Mouse (Mus musculus) forebrain, embryonic 14.5 days (tissue): Measurements from ENCODE around the gene Mgat1. TPM values are rescaled to one million over a fixed set of nuclear protein-coding genes. Genes with fewer than 3 reads are reported as not detected.
"Not testable (repeated sequence)": the region's sequence is repeated elsewhere in the genome, so short reads cannot be mapped to it uniquely, and the experiment has no call there.

Experiments used
- ATAC-seq: fragments of 200-750 bp; cut with Nextera tagmentation; 2 replicates; pipeline ENCODE4 v1.8.0; 2017; ENCODE audit warnings: mild to moderate bottlenecking, moderate library complexity
- DNase-seq: peaks from one replicate; pipeline ENCODE4 v3.0.0-alpha.2; 2015; ENCODE audit warnings: low spot score
- H3K27ac ChIP-seq: fragments of 300-500 bp; sonication (generic); 2 replicates; pipeline ENCODE4 v1.5.1; 2014; ENCODE audit warnings: low read depth, mild to moderate bottlenecking, control low read depth, low read length, moderate library complexity
- H3K27me3 ChIP-seq: fragments of 300-500 bp; sonication (generic); replicated peaks from 2 replicates; pipeline ENCODE4 v1.6.1; 2014; ENCODE audit warnings: low read length, control low read depth, mixed read lengths; ENCODE audit not compliant: control insufficient read depth, insufficient read depth
- H3K36me3 ChIP-seq: fragments of 300-500 bp; sonication (generic); 2 replicates; pipeline ENCODE4 v1.6.1; 2014; ENCODE audit warnings: low read length, control low read depth; ENCODE audit not compliant: control insufficient read depth, insufficient read depth
- H3K4me1 ChIP-seq: fragments of 300-500 bp; sonication (generic); 2 replicates; pipeline ENCODE4 v1.6.1; 2014; ENCODE audit warnings: antibody characterized with exemption, low read length, control low read depth; ENCODE audit not compliant: control insufficient read depth, insufficient read depth
- H3K4me2 ChIP-seq: fragments of 300-500 bp; sonication (generic); 2 replicates; pipeline ENCODE4 v1.6.1; 2014; ENCODE audit warnings: mild to moderate bottlenecking, control low read depth, low read length
- H3K4me3 ChIP-seq: fragments of 300-500 bp; sonication (generic); 2 replicates; pipeline ENCODE4 v1.5.1; 2014; ENCODE audit warnings: low read depth, low read length, control low read depth
- H3K9ac ChIP-seq: fragments of 300-500 bp; sonication (generic); 2 replicates; pipeline ENCODE4 v1.6.1; 2014; ENCODE audit warnings: mild to moderate bottlenecking, low read length, control low read depth, moderate library complexity
- H3K9me3 ChIP-seq: fragments of 300-500 bp; sonication (generic); replicated peaks from 2 replicates; pipeline ENCODE4 v1.6.1; 2016; ENCODE audit warnings: low read length, control low read depth, mixed read lengths; ENCODE audit not compliant: control insufficient read depth
- WGBS: fragments of 180-500 bp; shearing (Covaris S2); extraction: QIAGEN DNeasy Blood & Tissue Kit; methylation state at CpG from one replicate; pipeline ENCODE4 v1.1.7; 2014; 5-methylcytosine and 5-hydroxymethylcytosine counted together
- polyA plus RNA-seq: library from polyadenylated mRNA; unstranded; fragments of >200 nt; fragmentation: Nextera tagmentation; extraction: Ambion mirVana; gene quantifications from 2 replicates; pipeline ENCODE4 v1.2.1, GENCODE M21; 2014

Mgat1 gene
- polyA plus RNA-seq, 1 experiment from 2014 or later: 23.8 TPM

- not testable (repeated sequence) for DNase-seq, H3K9ac ChIP-seq, H3K4me1 ChIP-seq, H3K4me2 ChIP-seq, H3K27me3 ChIP-seq, H3K9me3 ChIP-seq, H3K36me3 ChIP-seq, H3K4me3 ChIP-seq, H3K27ac ChIP-seq, ATAC-seq
- 50% methylated on average over 1 of the region's 1 CpGs for WGBS
These were observed 41.0 kb downstream of the Mgat1 start, which contains the start of gene Olfr1392 for GRCm38 (mm10) chr11:49284982-49285381. TSS of gene Olfr1392 (plus strand) at chr11:49285282.

GRCm38 (mm10) chr11:49287251-49287650, 43.3 kb downstream of the Mgat1 start:
- Histone ChIP-seq H3K4me1 (no peaks in the 10 kb centered on the region), H3K9ac (no peak overlapping the region), H3K4me3 (no peak overlapping the region), H3K36me3 (no peaks in the 10 kb centered on the region), H3K27ac (no peak overlapping the region), H3K27me3 (no peaks in the 10 kb centered on the region), H3K4me2 (no peak overlapping the region), H3K9me3 (no peaks in the 10 kb centered on the region)
- no peak for DNase-seq
- 89% methylated on average over 2 of the region's 2 CpGs for WGBS
- no peak for ATAC-seq

- ATAC-seq (peak; percentile 44; the same call in 1 of the 2 replicates), DNase-seq (peak; percentile 27)
- Histone ChIP-seq H3K36me3 (no peaks in the 10 kb centered on the region), H3K4me1 (no peaks in the 10 kb centered on the region), H3K27ac (no peak overlapping the region), H3K9me3 (no peaks in the 10 kb centered on the region), H3K4me3 (no peak overlapping the region), H3K4me2 (no peak overlapping the region), H3K9ac (no peak overlapping the region), H3K27me3 (no peaks in the 10 kb centered on the region)
- whole genome bisulfite sequencing: 30% methylated on average over 3 of the region's 3 CpGs
These were observed 48.8 kb downstream of the Mgat1 start for GRCm38 (mm10) chr11:49292777-49293176.

GRCm38 (mm10) chr11:49304441-49304840, 60.5 kb downstream of the Mgat1 start, which contains the start of gene Olfr10:
TSS of gene Olfr10 (plus strand) at chr11:49304741.
- Histone ChIP-seq H3K27me3 (no peaks in the 10 kb centered on the region), H3K9ac (no peak within 1 kb of the TSS), H3K4me2 (no peak within 1 kb of the TSS), H3K4me3 (no peak within 1 kb of the TSS), H3K36me3 (no peaks in the 10 kb centered on the region), H3K27ac (no peak within 1 kb of the TSS), H3K9me3 (no peaks in the 10 kb centered on the region), H3K4me1 (no peaks in the 10 kb centered on the region)
- DNase-seq: no peak
- no peak for ATAC-seq

- not testable (repeated sequence) for H3K27ac ChIP-seq, H3K4me1 ChIP-seq, H3K36me3 ChIP-seq, H3K27me3 ChIP-seq, H3K9me3 ChIP-seq, H3K4me3 ChIP-seq, ATAC-seq, H3K4me2 ChIP-seq, DNase-seq, H3K9ac ChIP-seq
- WGBS: 87% methylated on average over 5 of the region's 5 CpGs
These were observed 64.6 kb downstream of the Mgat1 start for GRCm38 (mm10) chr11:49308547-49308946.

Other genes with a start within 250 kb of the Mgat1 start
- 0.24 and 0.37 TPM in 2 replicates for gene 9930111J21Rik2, start 192.9 kb upstream of the Mgat1 start, polyA plus RNA-seq
- 0.06 TPM in 1 of 2 replicates, not detected in the other for gene Tgtp2, start 180.0 kb upstream of the Mgat1 start, polyA plus RNA-seq
- 0.58 and 0.70 TPM in 2 replicates for gene Ifi47, start 167.6 kb upstream of the Mgat1 start, polyA plus RNA-seq
- not detected in 2 replicates for gene Olfr1396, start 129.3 kb upstream of the Mgat1 start, polyA plus RNA-seq
- gene Olfr1395, start 101.9 kb upstream of the Mgat1 start, polyA plus RNA-seq: not detected in 2 replicates
- not detected in 2 replicates for gene Olfr1394, start 89.8 kb upstream of the Mgat1 start, polyA plus RNA-seq
- 0.37 TPM in 1 of 2 replicates, not detected in the other for gene Btnl9, start 57.0 kb upstream of the Mgat1 start, polyA plus RNA-seq
- gene Zfp62, start 40.9 kb upstream of the Mgat1 start, polyA plus RNA-seq: 56.6 and 64.7 TPM in 2 replicates
- not detected in 2 replicates for gene Olfr1393, start 34.1 kb downstream of the Mgat1 start, polyA plus RNA-seq
- not detected in 2 replicates for gene Olfr1392, start 41.1 kb downstream of the Mgat1 start, polyA plus RNA-seq
- not detected in 2 replicates for gene Olfr10, start 60.5 kb downstream of the Mgat1 start, polyA plus RNA-seq
- gene Olfr1391, start 78.6 kb downstream of the Mgat1 start, polyA plus RNA-seq: not detected in 2 replicates
- not detected in 2 replicates for gene Olfr1390, start 91.0 kb downstream of the Mgat1 start, polyA plus RNA-seq
- not detected in 2 replicates for gene Olfr1389, start 178.9 kb downstream of the Mgat1 start, polyA plus RNA-seq
- not detected in 2 replicates for gene Olfr1388, start 192.4 kb downstream of the Mgat1 start, polyA plus RNA-seq
- not detected in 2 replicates for gene Olfr1387, start 211.2 kb downstream of the Mgat1 start, polyA plus RNA-seq
- not detected in 2 replicates for gene Olfr1386, start 220.9 kb downstream of the Mgat1 start, polyA plus RNA-seq
- gene Olfr1385, start 244.9 kb downstream of the Mgat1 start, polyA plus RNA-seq: not detected in 2 replicates